Mouse (Mus musculus): ENCODE data around the gene C1qb.

C1qb gene

DNA sequence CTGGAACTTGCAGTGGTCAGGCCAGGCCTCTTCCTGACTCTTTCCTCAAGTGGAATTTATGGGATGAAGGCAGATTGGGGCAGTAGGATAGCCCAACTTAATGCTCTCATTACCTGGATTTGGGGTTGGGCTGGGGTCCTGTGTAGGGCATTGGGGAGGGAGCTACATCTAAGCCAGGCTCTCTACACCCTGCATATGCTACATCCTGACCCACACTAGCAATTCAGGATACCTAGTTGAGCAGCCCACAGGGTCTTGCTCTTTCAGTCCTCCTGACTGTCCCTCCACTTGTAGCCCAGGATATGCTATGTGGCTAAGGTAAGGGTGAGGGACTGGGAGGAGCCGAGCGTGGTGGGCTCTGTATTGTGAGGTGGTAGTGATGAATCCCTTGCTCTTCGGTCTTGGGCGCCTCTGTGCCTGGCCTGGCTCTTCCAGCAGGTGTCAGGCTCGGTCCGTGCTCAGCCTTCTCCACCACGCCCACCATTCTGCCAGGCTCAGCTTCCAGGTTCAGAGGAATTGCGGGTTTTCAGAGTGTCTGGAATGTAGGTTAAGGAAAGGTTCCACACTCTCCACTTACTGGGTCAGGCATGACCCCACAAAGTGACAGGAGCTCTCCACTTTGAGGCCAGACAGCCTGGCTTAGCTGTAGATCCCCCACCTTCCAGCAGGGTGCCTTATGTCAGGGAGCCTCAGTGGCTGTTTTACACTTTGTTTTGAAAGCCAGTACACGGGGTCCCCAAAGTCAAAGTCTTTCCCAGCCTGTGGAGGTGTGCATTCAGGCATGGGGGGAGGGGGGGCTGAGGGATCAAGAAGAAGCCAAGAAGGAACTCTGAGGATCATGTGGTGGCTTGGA, 7.9 kb upstream of the C1qb start:
- peak; percentile 88 to 90 for DNase-seq

DNA sequence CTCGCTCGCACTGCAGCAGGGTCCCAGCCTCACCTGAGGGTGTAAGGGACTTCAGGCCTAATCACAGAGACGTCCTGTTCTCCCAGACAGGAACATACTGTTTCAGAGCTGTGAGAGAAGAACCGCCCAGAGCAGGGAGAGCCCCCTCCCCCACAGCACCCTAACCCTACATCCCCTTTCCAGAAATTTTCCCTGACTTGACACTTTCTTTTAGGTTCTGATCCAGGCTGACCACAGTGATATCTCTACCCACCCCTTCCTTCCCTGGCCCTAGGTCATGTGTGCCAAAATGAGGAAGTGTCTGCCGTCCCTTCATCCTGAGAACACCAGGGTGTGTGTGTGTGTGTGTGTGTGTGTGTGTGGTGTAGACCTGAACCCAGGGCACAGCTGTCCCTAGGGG, 6.8 kb upstream of the C1qb start, which contains the start of gene C1qc:
TSS of gene C1qc (minus strand) at position 255 of the 400 bp plus-strand sequence.
- no peak for DNase-seq

DNA sequence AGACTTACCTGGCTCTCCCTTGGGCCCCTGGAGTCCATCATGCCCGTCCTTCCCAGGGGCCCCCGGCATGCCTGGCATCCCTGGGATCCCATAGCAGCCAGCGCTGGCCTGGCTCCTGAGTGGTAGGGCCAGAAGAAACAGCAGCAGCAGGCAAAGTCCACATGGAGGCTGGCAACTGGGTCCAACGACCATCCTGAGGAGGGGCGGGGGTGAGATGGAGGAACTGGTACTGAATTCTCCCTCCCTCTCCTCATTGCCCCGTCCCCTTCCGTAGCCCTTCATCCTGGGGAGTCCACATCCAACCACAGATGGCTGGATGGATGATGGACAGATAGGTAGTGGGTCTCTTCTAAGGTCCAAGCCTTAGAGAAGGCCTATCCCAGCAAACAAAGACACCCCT, 6.4 kb upstream of the C1qb start:
- no peak for DNase-seq

DNA sequence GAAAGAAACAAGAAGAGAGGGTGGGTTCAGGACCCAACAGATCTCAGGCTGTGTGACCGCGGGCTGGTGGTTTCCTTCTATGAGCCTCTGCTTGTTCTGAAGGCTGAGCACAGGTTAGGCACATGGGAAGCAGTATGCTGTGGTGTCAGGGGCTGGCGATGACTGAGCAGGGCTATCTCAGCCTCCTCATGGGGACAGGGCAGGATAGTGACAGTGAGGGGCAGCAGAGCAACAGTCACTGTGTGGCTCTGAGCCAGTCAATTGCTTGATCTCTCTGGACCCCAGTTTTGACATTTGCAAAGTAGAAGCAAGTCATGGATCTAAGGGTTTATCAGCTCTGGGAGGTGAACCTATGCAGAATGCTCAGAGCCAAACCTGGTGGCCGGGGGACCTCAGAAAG, 5.1 kb upstream of the C1qb start:
- no peak for DNase-seq

DNA sequence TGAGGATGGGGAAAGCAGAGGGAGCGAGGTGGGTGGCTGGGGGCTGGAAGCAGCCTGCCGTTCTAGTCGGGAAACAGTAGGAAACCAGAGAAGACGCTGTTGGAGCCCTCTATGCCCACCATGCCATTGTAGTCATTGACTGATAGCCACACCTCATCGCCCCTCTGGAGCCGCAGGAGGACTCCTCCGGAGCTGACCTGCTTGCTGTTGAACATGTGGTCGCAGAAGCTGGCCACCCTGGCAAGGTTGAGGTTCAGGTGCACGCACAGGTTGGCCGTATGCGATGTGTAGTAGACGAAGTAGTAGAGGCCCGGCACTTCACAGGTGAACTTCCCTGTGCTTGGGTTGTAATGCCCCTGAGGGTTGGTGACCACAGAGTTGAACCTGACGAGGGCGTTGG, 4.0 kb upstream of the C1qb start:
- no peak for DNase-seq

DNA sequence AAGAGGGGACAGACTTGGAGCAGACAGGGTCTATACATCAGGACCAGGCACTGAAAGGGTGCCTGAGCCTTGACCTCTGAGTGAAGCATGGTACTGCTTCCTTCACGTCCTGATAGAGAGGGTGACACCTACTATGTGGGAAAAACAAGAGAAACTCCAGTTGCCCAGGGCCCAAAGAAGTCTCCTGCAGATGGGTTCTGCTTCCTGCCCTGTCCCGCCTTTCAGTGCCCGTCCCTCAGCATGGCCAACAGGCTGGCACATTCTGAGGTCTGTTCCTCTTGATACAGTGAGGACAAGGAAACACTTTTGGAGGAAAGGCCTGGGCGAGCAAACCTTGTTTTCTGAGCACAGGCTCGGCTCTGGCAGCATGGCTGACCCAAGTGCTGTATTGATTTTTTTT, 1.7 kb upstream of the C1qb start:
- DNase-seq, result no peak

DNA sequence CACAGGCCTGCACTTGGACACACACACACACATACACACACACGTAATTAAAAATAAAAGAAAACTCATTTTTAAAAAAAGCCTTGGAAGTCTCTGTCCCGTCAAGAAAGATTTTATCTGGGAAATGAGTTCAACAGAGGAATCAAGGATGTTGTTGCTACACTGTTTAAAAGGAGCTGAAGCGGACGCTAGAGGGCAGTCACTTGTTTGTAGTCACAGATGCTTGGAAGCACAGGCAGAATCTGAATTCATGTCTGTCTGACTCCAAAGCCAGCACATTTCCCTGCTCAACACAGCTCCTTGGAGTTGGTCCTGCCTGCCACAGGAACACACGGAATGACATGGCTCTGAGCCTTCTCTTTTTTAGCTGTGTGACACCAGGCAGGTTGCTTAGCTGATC, 7.4 kb downstream of the C1qb start:
- peak; percentile 43 to 48 for DNase-seq

DNA sequence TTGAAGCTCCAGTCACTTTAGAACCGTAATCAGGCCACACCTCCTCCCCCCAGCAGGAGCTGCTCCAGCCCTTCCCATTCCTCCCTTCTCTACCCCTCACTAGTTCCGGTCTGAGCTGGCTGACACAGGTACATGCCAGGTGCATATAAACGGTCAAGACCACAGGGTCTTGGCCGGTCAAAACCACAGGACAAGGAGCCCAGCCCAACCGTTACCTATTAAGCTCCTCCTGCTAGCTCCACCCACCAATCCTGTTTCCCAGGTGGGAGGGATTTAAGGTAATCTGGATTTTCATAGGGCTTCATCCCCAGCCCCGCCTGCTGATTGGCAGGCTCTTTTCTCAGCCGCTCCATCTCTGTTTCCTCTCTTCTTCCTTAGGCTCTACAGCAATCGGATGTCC, 7.8 kb downstream of the C1qb start:
- DNase-seq, result no peak

DNA sequence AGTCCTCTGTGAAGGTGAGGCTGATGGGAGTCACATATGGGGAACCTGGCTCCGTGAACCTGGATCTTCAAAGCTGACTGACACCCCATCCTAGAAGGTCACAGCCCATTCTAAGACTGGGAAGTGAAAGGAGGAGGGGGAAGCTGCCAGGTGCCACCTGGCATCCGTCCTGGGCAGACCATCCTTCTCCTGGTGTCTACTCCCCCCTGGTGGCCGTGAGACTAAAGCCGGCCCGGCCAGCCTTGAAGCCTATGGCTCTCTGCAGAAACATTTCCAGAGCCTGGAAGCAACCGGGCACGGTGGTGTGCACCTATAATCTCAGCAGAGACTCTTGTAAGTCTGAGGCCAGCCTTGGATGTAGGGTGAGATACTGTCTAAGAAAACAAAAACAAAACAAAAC, 9.0 kb downstream of the C1qb start:
- peak; percentile 95 to 97 for DNase-seq

DNA sequence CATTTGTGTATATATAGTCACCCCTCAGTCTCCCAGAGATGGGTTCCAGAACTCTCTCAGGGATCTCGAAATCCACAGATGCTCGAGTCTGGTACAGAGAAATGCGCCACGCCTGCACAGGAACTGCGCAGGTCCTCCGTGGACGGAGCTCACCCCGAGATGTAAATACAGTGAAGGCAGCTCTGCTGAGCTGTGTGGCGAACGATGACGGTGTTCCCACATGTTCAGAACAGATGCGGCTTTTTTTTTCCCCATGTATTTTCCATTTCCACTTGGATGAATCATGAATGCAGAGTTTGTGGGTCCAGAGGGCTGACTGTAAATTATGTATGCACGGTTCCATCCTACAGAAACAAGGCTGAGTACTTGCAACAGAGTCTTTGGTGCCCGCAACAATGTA, 11.0 kb downstream of the C1qb start:
- no peak for DNase-seq

DNA sequence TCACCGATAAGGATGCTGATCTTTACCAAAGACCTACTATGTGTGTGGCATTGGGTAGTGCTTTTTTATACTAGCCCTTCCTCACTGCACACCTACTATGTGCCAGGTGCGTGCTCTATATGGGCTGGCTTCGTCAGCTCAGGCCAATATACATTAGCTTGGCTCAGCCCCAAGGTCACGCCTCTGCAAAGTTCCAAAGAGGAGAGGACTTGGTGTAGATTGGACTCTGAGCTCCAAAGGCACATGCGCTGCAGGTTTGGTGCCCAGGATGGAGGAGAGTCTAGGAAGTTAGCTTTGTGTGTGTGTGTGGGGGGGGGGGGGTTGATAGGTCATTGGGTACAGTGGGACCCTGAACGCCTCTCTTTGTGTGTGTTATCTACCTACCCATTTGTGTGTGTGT, 17.6 kb downstream of the C1qb start:
- DNase-seq, result peak in 1 of 2 experiments; percentile 31

DNA sequence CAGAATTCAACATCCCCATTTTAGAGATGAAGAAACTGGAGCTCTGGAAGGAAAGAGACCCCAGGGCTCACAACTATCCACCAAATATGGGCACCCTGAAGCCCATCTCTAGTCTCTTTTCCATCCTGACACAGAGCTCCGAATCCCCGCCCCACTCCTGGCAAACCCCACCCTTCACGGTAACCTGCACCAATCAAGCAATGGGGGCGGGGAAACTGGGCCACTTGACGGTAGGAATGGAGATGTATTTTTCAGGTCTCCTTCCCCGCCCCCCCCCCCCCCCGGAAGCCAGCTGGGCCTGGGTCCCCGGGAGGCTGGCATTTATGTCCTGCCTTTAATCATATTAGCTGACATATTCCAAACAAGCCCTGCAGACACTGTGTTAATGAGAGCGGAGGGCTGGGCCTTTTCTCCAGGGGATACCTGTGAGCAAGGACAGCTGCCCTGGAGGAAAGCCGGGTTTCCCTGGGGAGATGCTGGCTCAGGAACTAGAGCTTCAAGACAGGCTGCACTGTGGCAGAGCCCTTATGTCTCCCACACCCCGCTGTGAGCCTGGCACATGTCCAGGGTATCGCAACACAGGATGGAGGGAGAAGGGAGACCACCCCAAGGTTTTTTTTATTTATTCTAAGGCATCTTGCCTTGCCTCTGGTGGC, 18.2 kb downstream of the C1qb start:
- peak; percentile 86 to 87 for DNase-seq

DNA sequence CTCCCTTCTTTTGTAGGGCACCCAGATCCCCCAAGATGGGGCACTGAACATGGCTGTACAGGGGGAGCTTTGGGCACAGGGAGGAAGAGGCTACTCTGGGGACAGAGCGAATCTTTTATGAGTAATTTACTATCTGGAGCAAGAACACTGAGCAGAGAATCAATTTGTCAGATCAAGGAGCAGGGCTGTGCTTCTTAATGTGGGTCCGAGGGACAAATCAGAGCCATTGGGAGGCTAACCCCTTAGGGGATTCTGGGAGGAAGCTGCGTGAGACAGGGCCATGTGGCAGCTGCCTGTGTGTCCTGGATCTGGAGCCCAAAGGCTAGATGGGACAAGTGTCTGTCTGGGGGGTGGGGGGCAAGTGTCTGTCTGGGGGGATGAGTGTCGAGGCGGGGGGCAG, 20.5 kb downstream of the C1qb start:
- DNase-seq, result no peak

DNA sequence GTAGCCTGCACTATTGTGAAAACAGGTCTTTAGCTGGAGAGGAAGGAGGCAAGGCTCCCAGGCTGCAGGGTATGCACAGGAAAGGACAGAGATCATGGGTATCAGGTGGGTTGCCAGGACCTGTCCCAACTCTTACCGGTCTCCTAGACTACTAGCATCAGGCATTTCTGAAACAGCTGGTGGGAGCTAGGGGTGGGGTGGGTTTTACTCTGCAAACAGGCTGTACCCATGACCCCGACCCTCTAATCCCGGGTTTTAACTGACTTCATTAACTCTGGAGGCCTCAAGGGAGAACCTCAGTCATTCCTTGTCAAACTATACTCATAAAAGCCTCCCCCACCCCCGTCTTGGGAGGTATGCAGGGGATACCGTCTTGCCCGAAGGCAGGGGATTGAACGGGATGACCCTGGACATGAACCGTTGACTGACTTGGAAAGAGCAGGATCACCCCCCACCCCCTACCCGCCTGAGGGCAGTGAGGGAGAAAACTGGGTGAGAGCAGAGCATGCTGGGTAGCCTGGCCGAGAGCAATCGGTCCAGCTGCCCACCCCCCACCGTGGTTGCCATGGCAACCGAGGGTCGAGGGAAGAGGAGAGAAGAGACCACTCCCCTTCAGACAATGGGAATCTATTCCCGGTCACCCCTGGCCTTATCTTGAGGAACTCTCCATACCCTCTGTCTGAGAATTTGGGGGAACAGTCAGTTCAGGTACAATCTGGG, 21.1 kb downstream of the C1qb start:
- DNase-seq, result peak; percentile 87 to 88

DNA sequence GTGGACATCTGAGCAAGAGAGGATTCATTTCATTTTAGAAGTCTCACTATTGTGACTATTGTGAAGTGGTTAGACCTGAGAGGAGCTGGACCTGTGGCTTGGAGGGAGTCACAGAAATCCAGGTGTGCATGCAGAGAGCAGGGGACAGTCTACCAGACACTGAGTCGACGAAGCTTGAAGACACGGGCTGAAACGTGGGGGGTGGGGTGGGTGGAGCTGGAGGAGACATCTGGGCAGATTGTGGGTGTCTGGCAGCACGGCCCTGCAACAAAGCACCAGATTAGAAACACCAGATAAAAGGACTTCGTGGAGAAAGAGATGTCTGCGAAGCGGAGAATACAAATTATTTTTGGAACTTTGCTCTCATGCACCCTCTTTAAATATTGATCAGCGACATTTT, 22.5 kb downstream of the C1qb start:
- DNase-seq, result no peak

DNA sequence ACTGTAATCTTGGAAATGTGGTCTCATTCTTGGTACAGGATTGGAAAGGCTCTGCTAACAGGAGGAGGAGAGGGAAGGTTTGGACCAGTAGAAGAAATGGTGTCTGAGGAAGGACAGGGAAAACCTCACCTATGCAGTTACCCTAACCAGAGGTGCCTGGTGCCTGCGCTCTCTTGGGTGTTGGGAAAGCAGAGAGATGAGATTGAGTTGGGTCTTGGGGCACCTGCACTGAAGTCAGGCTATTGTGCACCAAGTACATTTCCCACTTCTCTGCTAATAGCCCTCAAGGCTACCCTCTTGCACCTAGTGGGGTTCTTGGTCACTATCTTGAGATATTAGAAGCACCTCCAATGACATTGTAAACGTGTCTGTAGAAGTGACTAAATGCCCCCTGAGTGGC, 23.6 kb downstream of the C1qb start:
- no peak for DNase-seq

DNA sequence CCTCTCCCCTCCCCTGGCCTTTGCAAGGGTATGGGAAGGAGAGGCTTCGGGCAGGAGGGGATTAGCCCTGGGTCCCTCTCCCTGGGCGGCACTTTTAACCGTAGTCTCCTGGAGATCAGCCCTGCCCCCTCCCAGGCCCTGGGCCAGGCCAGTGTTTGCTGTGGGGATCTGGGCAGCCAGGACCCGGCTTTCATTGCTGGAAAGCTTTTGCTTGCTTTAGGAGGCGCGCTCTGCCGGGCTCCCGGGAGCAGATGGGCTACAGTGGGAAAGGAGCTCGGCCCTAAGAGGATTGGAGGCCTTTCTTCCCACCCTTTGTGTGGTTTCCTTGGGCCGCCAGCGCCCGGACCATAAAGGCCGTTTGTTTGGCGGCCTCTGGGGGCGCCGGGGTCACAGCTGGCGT, 24.2 kb downstream of the C1qb start:
- DNase-seq, result peak; percentile 46 to 51

DNA sequence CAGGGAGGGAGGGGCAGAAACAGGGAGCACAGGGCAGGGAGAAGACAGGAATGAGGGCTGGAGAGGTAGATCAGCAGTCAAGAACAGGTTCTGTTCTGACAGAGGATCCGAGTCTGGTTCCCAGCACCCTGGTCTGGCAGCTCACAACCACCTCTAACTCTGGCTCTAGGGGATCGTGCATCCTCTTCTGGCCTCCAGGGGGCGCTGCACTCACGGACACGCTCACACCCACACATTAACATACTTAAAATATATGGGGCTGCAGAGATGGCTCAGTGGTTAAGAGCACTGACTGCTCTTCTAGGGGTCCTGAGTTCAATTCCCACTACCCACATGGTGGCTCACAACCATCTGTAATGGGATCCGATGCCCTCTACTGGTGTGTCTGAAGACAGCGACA, 26.0 kb downstream of the C1qb start:
- DNase-seq, result no peak

DNA sequence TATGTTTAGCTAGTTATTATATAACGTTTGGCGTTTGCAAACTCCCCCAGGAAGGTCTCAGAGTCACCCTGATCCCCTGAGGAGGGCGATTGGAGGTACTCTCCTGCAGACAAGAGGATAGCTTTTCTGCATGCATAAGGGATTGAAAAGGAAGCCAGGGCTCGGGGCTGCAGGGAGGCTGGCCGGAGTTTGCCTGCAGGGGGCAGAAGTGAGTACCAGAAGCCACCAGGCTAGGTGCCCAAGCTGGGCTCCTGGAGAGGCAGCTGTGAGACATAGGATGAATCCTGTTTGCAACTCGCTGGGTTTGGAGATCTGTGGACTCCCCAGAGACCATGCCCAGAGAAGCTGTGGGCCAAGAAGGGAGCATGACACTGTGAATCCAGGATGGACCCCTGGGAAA, 30.9 kb downstream of the C1qb start:
- peak; percentile 58 to 59 for DNase-seq

DNA sequence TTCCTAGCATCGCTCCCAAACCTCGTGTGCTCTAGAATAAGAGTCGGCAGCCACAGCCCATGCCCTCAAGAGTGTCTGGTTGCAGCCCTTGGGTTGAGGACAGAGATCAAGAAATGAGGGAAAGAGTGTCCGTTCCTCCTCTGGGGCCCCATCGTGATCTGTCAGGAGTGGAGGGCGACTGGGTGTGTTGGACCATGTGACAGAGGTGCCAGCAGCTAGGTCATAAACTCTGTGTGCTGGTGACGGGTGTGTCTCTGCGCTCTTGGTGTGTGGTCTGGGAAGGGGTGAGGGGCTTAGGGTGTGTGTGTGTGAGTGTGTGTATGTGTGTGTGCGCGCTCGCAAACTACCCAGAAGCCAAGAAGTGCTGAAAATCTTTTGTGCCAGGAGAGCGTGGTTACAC, 33.0 kb downstream of the C1qb start:
- no peak for DNase-seq

DNA sequence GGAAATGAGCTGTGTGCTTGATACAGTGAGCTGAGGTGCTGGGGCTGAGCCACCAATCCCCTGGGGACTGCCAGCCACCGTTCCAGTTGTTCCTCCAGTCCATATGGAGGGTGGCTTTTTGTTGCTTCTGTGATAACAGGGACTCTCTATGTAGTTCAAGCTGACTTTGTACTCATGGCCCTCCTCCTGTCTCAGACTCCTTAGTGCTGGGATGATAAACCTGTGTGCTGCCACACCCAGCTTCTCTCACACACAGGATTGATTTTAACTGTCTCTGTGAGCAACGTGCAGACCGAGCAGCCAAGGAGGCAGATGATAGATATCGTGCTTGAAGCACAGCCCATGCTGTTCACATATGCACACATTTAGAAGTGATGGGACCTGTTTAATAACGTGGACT, 33.9 kb downstream of the C1qb start:
- DNase-seq, result no peak

DNA sequence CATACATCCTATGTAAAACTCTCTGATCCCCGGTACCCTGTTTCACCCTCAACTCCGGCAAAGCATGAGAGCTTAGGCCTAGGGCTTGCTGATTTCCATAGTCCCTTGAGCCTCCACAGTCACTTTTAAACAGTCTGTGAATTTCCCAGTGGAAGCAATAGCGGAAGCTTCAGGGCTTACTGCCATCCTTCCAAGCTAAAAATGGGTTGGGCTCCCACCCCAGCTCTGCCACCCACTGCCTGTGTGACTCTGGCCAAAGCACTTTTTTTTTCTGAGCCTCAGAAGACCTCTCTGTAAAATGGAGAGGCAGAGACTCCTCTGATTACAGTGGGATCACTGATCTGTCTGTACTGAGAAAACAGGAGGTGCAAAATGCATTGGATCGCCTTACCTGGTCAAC, 37.4 kb downstream of the C1qb start:
- no peak for DNase-seq

DNA sequence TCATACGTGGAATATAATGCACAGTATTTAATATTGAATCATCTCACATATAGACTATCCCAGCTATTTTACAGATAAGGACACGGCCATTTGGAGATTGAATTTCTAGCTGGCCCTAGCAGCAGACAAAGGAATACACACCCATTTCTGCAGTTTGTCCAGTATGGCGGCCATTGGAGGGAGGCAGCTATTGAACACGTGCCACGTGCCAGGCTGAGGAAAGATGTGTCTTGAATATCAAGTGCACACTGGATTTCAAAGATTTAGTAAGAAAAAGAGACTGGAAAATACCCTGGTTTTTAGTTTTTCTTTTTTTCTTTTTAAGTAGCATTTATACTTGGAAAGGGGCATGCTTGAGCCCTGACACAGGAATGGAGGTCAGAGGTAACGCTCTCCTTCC, 38.8 kb downstream of the C1qb start:
- DNase-seq, result no peak

DNA sequence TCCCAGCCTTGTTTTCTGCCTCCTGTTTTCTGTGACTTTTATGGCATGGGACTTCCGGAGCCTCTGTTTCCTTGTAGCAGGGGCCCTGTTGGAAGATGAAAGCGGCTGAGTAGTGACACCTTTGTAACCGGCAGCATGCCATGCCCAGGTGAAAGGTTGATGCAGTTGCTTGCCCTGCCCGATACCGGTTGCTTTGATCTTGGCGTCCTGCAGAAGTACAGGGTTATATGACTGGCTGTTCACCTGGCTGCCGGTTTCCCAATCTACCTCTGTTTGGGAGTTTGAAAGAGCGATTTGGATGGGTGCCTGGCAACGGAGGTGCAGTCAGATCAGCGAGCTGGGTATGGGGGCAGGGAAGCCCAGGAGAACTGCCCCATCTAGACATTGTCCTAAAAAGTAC, 43.2 kb downstream of the C1qb start:
- no peak for DNase-seq

Data from cerebellum, postnatal 10 days (tissue).